Mouse (Mus musculus) kidney, adult 9 months (tissue): ENCODE measurements around the gene Adpgk.
"Not testable (repeated sequence)": the region's sequence is repeated elsewhere in the genome, so short reads cannot be mapped to it uniquely, and the experiment has no call there.

Experiments
- DNase-seq: peaks from one replicate; pipeline ENCODE4 v3.0.0; 2022

Gene Adpgk

DNA sequence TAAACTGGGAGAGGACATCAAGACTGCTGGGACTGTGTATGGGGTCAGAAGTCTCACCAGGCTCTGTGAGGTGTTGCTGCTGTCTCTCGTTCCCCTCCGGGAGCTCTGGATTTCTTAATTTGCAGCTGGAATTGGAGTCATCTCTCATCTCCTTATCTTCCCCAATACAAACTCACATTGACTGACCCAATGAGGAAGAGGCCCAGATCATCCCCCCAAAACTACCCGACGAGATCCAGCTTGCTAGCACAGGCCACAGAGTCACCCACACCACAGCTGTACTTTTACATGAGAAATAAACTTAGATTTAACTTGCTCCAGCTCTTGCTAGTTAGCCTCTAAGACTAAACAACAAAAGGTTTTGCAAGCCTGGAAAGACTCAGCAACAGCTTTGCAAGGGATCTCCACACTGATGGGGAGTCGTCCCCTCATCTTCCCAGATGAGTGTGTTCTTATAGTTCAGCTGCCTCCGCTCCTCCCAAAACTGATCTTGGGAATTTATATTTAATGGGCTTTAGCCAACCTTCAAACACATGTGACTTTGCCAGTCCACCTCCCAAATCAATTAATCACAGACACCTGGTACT lies 1.7 kb upstream of the Adpgk start:
- DNase-seq = no peak

DNA sequence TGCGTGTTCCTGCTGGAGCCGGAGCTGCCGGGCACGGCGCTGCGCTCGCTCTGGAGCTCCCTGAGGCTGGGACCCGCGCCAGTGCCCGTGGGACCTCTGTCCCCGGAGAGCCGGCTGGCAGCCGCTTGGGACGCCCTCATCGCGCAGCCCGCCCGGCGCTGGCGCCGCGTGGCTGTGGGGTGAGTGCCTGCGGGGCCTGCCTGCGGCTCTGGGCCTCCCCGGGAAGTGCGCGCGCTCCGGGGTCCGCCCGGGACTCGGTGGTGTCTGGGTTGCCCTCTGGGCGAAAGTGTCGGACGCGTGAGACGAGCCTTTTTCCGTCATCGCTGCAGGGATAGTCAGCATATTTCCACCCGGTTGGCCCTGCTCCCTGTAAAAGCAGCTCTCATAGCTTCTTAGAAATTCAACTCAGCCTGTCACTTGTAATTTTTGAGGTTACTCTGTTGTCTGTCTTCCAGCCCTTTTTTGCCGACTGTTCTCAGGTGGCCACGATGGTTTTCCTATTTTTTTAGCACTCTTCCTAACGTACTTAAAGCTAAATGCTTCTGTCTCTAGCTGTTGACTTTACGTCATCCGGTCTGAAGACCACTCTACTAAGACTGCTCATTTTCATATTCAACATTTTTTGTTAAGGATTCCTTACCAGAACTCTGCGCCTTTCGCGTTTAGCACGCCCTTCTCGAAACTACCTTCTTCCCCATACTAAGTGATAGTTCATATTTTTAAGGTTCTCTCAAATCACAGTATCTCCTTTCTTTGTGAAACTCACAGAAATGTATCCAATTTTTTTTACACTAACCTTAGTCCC lies 532 bp downstream of the Adpgk start:
- no peak for DNase-seq

DNA sequence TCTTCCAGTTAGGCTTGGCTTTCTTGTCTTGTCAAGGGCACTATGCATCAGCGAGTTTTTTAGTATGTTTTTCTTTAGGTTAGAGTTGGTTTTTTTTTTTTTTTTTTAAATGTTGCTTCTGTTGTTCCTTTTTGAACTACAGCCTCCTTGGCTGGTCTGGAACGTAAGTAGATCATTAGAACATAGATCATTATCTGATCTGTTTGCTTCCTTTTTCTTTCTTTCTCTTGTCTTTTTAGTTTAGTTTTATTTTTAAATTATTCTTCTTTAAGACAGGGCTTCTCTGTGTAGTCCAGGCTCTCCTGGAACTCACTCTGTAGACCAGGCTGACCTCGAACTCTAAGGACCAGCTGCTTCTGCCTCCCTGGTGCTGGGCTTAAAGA lies 1.1 kb downstream of the Adpgk start:
- DNase-seq = no peak

DNA sequence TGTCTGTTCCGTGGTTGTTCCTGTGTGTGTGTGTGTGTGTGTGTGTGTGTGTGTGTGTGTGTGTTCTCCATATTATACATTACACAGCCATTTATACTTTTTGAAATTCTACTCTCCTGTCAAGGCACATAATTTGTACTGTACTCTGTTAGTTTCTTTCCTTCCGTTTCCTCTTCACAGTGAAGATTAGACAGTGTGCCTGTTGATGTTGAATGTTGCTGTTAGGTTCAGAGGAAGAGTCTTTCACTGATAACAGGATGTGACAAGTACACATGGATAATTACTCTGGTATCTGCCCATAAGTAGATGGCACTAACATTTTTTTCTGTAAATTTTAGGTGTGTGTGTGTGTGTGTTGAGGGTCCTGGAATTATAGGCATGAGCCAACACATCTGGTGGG lies 5.1 kb downstream of the Adpgk start:
- DNase-seq = no peak

DNA sequence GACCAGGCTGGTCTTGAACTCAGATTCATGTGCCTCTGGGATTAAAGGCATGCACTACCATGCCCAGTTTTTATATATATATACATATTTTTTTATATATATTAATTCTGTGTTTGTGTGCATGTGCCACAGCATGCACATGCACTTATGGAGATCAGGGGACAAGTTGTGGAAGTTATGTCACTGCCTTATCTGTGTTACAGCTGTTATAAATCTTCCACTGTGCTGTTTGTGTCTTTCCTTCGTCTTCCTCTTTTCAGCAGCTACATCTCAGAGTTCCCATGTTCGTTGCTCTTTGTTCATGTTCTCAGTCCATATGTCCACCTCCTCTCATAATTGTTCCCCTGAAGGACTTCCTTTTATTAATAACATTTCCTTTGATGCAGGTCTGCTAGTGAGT lies 16.5 kb downstream of the Adpgk start:
- DNase-seq = no peak

DNA sequence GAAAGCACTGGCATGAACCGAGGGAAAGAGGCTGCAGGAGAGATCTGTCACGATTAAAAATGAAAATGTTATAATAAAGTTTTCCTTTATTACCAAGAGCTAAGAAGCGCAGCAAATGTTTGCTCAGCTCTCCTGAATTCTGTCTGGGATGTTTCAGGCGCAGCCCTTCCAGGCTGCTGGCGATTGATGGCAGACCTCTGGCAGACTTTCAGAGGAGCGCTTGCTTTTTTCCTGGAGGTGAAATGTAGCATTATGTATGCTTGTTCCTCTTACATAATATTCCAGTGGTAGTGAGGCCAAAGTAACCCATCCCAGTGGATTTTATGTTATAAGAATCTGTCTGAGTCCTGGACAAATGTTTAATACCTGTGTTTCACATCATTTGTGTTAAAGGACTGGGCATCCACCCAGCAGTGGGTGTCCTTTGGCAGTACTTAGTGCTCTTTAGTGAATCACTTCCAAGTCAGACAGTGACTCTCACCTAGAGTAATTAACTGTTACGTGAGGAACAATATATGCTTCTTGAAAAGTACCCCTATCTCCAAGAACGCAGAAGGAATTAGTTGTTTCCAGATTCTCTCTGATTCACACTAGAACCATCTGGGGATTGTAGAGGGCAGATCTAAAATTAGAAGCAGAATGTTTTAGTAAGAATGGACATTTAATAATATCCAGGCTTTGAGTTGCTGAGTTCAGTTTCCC lies 19.4 kb downstream of the Adpgk start:
- DNase-seq = no peak

DNA sequence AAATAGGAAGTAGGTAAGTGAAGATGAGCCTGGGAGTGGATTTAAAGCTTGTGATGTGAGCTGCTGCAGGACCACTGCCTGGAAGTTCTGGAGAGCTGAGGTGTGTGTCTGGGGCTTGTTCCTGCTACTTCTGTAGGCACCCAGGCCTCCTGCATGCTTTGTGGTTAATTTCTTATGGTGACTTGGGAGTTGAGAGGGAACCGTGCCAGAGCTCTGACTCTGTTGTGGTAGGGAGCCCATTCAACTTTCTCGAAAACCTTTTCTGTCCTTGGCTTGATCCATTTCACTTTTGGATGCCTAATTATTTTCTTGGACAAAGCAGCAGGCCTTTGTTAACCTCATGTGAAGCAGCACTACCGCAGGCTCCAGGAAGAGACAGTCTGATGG lies 19.9 kb downstream of the Adpgk start:
- DNase-seq = no peak

DNA sequence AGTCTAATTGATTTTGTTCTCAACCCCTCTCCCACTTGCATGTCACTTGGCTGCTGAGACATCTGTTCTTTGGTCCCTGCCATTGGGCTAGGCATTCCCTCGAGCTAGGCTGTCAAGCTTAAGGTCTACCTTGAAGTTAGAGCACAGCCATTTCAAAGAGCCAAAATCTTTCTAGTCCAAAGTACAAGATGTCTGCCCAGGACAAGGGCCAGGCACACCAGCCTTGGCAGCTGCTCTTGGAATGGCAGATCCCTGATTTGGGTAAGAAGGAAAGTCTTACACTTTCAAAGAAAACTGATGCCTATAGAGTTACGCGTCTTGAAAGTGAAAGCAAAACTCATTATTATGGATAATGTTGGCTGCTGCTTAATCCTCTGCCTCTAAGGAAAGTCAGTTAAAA lies 24.8 kb downstream of the Adpgk start:
- peak; percentile 23 for DNase-seq

DNA sequence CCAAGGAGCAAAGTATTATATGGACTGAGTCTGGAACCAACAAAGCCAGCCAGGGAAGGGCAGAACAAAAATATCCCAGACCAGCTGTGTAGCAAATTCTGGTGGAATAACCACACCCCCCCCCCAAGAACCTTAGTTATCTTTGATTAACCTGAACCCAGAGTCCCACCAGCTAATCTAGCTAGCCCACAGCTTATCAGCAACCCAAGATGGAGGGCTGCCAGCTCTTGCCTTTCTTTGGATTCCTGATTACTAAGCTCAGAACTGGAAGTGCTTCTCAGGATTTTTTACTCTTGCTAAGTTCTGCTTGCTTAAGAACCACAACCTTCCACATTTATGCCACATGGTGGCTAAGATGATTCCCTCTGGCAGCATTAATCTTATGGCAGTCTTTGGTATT lies 33.0 kb downstream of the Adpgk start:
- DNase-seq = no peak

DNA sequence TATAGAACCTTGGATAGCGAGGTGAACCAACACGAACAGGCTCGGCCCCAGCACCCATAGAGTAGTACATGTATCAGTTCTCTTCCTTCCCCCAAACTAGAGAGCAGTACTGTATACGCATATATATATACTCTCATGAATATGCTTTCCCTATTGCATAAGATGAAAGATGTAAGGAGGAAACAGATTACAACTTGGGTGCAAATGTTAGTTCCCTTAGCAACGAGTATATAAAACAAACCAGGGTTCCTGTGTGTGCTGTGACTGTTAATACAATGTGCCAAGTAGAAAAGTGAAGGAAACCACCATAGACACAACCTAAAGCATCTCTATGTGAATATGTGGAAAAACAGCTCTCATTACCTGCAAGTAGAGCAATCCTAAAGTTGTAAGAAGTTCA lies 38.7 kb downstream of the Adpgk start:
- DNase-seq = no peak

DNA sequence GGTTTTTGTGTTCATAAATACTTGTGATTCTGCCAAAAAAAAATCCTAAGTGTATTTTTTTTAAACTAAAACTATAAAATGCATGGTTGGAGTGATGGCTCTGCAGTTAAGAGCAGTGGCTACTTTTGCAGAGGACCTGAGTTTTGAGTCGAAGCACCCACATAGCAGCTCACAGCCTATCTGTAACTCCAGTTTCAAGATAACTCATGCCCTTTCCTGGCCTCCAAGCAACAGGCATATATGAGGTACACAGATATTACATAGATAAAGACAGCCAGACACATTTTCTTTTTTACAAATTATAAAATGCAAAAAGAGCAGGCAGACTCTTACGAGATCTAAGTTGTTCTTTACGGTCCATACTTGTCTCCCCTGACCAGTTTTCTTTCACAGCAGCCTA lies 45.2 kb downstream of the Adpgk start:
- DNase-seq = no peak

DNA sequence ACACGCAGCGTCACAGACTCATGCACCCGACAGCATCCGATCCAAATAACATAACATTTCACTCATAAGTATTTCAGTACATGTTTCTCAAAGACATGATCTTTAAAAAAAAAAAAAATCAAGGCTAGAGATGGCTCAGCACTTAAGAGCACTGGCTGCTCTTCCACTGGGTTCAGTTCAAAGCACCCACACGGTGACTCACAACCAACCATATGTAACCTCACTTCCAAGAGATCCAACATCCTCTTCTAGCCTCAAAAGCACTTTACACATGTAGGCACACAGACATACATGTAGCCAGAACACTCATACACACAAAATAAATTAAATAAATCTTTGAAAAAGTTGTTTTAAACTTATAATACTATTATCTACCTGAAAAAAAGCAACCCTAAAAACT lies 46.5 kb downstream of the Adpgk start:
- no peak for DNase-seq

DNA sequence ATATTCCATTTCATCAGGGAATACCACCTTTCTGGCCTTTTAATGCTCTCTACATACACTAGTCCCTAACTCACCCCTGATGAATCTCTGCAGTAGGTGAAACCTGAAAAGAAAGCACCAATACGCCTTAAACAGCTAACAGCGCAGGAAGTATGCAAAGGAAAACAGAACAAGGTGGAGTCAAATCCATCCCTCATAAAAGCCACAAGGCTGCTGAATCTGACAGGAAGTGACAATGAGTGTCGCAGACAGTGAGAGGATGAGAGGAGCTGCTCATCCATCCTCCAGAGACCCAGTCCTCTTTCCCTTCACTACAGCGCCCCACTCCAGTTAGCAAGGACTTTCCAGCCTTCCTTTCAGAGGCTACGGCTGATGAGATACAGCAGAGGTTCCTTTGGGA lies 47.1 kb downstream of the Adpgk start:
- no peak for DNase-seq

DNA sequence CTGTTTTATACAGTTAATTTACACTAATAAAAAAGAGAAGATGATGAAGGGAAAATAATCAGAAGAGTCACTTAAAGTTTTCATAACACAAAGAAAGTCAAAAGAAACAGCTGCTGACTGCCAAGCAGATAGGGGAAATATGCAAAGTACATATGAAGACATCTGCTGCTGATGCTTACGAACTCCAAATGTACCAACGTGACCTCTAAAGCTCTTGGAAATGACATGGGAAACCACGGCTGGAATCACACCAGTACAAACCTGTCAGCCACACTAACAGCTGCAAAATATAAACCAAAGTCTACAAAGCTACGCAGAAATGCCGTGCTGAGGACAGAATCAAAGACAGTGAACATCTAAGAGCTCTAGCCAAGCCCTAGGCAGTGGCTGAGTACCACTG lies 47.7 kb downstream of the Adpgk start:
- DNase-seq = no peak

DNA sequence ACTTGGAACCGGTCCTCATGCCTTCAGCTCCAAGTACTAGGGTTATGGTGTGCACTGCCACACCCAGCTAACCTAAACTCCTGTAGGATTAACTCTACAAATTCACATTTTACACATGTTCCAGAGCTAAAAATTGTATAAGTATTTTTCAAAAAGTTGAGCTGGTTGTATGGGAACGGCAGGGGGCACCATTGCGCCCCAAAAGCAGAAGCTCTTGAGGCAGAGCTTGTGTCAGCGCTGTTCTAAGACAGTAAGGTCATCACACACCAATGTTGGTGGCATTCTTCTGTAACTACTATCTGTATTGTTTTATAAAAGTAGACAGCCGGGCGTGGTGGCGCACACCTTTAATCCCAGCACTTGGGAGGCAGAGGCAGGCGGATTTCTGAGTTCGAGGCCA lies 48.6 kb downstream of the Adpgk start:
- no peak for DNase-seq

DNA sequence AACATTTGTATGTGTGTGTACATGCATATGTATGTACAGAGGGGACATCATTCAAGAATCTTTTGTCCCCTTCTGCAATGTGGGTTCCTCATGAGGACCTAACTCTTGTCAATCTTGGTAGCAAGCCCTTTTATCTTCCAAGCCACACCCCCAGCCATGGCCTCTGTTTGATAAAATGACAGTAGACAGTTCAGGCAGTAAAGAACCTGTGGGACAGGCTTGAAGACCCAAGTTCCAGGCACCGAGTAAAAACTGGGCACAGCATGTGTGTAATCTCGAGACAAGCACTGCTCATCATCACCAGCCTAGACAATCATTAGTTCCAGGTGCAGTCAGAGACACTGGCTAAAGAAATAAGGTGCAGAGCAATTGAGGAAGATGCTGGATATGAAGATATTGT lies 54.8 kb downstream of the Adpgk start:
- no peak for DNase-seq

DNA sequence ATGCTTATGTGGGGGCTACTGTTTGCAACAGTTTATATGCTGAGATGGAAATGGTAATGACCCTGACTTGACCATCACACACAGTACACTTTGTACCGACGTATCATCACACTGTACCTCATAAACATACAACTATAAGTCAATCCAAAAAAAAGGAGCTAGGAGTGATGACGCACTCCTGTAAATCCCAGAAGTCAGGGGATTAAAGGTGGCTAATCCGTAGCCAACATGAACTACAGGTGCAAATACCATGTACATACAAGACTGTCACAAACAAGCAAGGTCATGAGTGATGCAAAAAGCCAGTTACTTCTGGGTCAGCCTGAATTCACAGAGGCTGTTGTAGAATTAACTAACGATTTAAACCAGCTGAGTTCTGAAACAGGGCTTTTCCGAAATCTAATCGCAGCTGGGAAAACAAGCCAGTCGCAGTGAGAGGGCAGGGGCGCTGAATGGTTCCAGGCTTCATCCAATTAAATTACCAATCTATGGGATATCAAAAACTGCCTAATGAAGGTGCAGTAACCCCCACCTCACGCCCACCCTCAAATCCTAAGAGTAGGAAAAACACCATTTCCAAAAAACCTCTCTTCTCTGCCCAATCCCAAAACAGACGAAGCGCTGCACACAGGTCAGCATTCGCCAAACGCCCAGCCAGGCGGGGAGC lies 61.4 kb downstream of the Adpgk start:
- peak; percentile 10 for DNase-seq

DNA sequence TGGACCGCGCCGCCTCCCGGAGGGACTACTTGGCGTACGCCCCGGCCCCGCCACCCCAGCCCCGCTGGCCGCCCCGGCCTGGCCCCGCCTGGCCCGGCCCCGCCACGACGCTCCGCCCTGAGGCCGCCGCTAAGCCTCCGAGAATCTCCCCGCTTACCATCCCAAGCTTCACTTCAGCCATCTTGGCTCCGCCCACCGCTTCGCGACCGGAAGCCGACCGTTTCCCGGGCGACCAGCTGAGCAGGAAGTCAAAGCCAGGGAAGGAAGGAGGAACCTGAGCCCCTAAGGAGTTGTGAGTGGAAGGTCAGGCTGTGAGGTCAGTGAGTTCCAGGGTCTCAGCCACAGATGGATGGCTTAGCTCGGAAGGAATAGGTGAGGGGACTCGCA lies 61.9 kb downstream of the Adpgk start, which contains the start of gene Bbs4:
Gene Bbs4 (minus strand): TSS at position 256 of the 387 bp plus-strand sequence.
- peak; percentile 95 for DNase-seq

DNA sequence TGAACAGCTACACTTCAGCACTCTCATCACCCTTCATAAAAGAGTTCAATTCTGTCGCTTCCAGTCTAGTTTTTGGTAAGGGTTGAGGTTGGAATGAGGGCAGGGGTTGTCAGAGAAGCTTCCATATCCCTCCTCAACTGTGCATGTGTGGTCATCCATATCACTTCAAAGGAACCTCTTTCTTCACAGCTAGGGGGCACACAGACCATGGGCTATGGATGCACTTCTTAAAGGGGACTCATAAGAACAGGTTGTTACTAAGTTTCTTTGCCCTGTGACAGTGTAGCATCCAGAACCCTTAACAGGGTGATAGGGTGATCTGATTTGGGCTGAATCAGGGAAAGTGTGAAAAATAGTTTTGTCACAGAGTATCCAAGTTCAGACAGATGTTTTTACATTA lies 66.7 kb downstream of the Adpgk start:
- not testable (repeated sequence) for DNase-seq

DNA sequence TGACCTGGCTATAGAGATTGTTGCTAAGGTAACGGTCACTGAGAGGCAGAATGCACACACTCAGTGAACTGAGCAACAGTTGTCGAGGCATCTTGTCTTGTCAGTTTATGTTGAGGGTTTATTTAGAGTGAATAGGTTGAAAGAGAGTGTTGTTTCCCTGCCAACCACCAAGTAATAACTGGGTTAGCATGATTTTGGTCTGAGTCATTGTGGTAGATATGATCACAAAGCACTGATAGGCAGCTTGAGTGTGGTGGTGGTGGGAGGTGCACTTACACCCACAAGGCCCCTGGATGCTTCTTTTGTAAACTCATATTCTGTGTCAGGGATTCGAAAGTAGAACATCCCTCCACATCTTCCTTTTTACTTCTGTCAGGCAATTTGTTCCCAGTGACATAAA lies 69.1 kb downstream of the Adpgk start:
- not testable (repeated sequence) for DNase-seq

DNA sequence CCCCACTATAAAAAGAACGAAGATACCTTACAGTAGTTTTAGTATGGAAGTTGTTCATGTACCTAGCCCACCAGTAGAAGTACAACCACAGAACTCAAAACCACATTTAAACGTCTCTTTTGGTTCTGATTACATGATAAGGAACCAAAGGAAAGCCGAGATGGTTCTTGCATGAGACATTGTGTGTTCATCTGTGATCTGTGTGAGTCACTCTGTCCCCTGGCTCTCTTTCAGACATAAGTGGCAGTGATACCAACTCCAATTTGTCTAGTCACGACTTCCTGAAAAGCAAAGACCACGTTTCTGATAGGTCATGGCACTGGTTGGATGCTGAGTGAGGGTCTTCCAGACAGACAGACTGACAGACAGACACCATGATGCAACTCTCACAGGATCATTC lies 77.9 kb downstream of the Adpgk start:
- DNase-seq = no peak

DNA sequence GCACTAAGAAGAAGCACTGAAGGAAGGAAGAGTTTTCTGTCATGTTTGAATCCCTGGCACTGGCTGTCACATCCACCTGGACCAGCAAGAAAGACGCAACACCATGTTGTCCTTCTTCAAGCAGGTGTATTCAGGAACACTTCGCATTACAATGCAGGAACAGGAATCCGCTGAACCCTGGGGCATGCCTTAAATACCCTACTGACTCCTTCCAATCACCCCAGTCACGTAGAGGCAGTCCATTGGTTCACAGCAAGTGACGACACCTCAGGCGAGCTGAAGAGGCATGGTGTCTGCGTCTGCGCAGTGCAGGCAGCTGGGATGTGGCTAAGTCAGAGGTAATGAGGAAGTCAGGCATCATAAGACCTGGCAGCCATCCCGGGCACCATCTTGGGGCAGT lies 78.3 kb downstream of the Adpgk start:
- DNase-seq = no peak
